Mouse (Mus musculus) limb, embryonic 12.5 days (tissue): ENCODE data around the gene Tmem51. TPM values are rescaled to one million over a fixed set of nuclear protein-coding genes. Genes with fewer than 3 reads are reported as not detected.

Experiments
- ATAC-seq: fragments of 200-750 bp; cut with Nextera tagmentation; 2 replicates; pipeline ENCODE4 v1.8.0; 2017; ENCODE audit warnings: low read depth, moderate TSS enrichment; ENCODE audit not compliant: insufficient number of reproducible peaks, insufficient read depth, low FRiP score, low TSS enrichment
- H3K27ac ChIP-seq: fragments of 300-500 bp; sonication (generic); 2 replicates; pipeline ENCODE4 v1.5.1; 2016; ENCODE audit warnings: mild to moderate bottlenecking, moderate library complexity
- H3K27me3 ChIP-seq: fragments of 300-500 bp; sonication (generic); 2 replicates; pipeline ENCODE4 v1.6.1; 2016; ENCODE audit warnings: mild to moderate bottlenecking, moderate library complexity
- H3K36me3 ChIP-seq: fragments of 300-500 bp; sonication (generic); 2 replicates; pipeline ENCODE4 v1.6.1; 2016; ENCODE audit warnings: mild to moderate bottlenecking, moderate library complexity
- H3K4me1 ChIP-seq: fragments of 300-500 bp; sonication (generic); replicated peaks from 2 replicates; pipeline ENCODE4 v1.6.1; 2016
- H3K4me2 ChIP-seq: fragments of 300-500 bp; sonication (generic); 2 replicates; pipeline ENCODE4 v1.6.1; 2016; ENCODE audit warnings: mild to moderate bottlenecking, moderate library complexity
- H3K4me3 ChIP-seq: fragments of 300-500 bp; sonication (generic); replicated peaks from 2 replicates; pipeline ENCODE4 v1.5.1; 2016; ENCODE audit warnings: mild to moderate bottlenecking
- H3K9ac ChIP-seq: fragments of 300-500 bp; sonication (generic); replicated peaks from 2 replicates; pipeline ENCODE4 v1.6.1; 2016; ENCODE audit warnings: mild to moderate bottlenecking, moderate library complexity
- H3K9me3 ChIP-seq: fragments of 300-500 bp; sonication (generic); 2 replicates; pipeline ENCODE4 v1.6.1; 2016; ENCODE audit warnings: mild to moderate bottlenecking, moderate library complexity
- whole genome bisulfite sequencing: fragments of 180-500 bp; shearing (Covaris S2); methylation state at CpG from one replicate; pipeline ENCODE4 v1.1.7; 2016; 5-methylcytosine and 5-hydroxymethylcytosine counted together
- polyA plus RNA-seq: library from polyadenylated mRNA; unstranded; fragments of >200 nt; fragmentation: Nextera tagmentation; extraction: Ambion mirVana; gene quantifications from 2 replicates; pipeline ENCODE4 v1.2.1, GENCODE M21; 2016

Tmem51 gene
- polyA plus RNA-seq, 1 experiment from 2014 or later = 17.1 TPM

GRCm38 (mm10) chr4:142047005-142047404, 37.1 kb downstream of the Tmem51 start:
- H3K4me3 ChIP-seq = no peak overlapping the region
- H3K27me3 ChIP-seq = peaks cover 3% of the 10 kb centered on the region; the same call in 1 of the 2 replicates
- no peak overlapping the region for H3K4me2 ChIP-seq
- no peak overlapping the region for H3K9ac ChIP-seq
- H3K36me3 ChIP-seq = no peaks in the 10 kb centered on the region
- peaks cover 39% of the 10 kb centered on the region for H3K4me1 ChIP-seq
- 91% methylated on average over 5 of the region's 5 CpGs for WGBS
- no peaks in the 10 kb centered on the region for H3K9me3 ChIP-seq
- ATAC-seq = no peak
- H3K27ac ChIP-seq = no peak overlapping the region

GRCm38 (mm10) chr4:142046496-142046895, 37.6 kb downstream of the Tmem51 start:
- WGBS = 85% methylated on average over 7 of the region's 7 CpGs
- Histone ChIP-seq H3K9me3 (no peaks in the 10 kb centered on the region), H3K4me1 (peaks cover 42% of the 10 kb centered on the region), H3K4me2 (no peak overlapping the region), H3K27me3 (peaks cover 3% of the 10 kb centered on the region; the same call in 1 of the 2 replicates), H3K9ac (no peak overlapping the region), H3K4me3 (no peak overlapping the region), H3K27ac (no peak overlapping the region), H3K36me3 (no peaks in the 10 kb centered on the region)
- no peak for ATAC-seq

- peak overlapping the region; percentile 7; the same call in 1 of the 2 replicates for H3K27ac ChIP-seq
- WGBS = 57% methylated on average over 14 of the region's 14 CpGs
- no peak overlapping the region for H3K4me2 ChIP-seq
- no peaks in the 10 kb centered on the region; the same call in 1 of the 2 replicates for H3K27me3 ChIP-seq
- no peak for ATAC-seq
- H3K9ac ChIP-seq = no peak overlapping the region
- peaks cover 42% of the 10 kb centered on the region for H3K4me1 ChIP-seq
- no peaks in the 10 kb centered on the region for H3K36me3 ChIP-seq
- H3K9me3 ChIP-seq = no peaks in the 10 kb centered on the region
- H3K4me3 ChIP-seq = no peak overlapping the region
Observed at GRCm38 (mm10) chr4:142045595-142046163, 38.4 kb downstream of the Tmem51 start.

DNA sequence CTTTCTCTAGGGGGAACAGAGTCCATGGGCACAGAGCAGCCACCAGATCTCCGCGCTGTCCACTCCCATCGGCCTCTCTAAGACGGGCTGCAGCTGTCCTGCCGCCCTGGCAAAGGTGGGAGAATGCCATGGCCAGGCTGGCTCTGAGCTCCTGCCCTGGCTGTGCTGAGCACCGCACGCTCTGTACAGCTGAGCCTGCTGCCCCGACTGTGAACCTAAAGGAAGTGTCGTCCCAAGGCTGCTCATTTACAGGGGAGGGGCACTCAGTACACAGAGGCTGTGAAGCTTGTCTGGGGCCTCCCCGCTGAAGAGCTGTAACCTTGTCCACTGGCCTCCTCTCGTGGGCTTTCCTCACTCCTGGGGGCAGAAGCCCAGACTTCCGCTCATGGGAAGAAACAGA, 39.7 kb downstream of the Tmem51 start:
- no peak overlapping the region for H3K9ac ChIP-seq
- H3K4me1 ChIP-seq = peaks cover 43% of the 10 kb centered on the region
- H3K4me3 ChIP-seq = no peak overlapping the region
- no peaks in the 10 kb centered on the region for H3K36me3 ChIP-seq
- no peaks in the 10 kb centered on the region; the same call in 1 of the 2 replicates for H3K27me3 ChIP-seq
- 0 out of 2 replicates have a peak, but pooled peaks have one; percentile 5 for ATAC-seq
- no peak overlapping the region for H3K4me2 ChIP-seq
- H3K9me3 ChIP-seq = no peaks in the 10 kb centered on the region
- 0 out of 2 replicates have a peak overlapping the region, but pooled peaks have one; percentile 29 for H3K27ac ChIP-seq
- WGBS = 61% methylated on average over 12 of the region's 12 CpGs

GRCm38 (mm10) chr4:142039662-142040353, 44.3 kb downstream of the Tmem51 start:
- no peak overlapping the region for H3K9ac ChIP-seq
- H3K9me3 ChIP-seq = no peaks in the 10 kb centered on the region
- H3K4me3 ChIP-seq = no peak overlapping the region
- H3K27ac ChIP-seq = no peak overlapping the region
- ATAC-seq = no peak
- 0 out of 2 replicates have a peak, but pooled peaks cover 7% of the 10 kb centered on the region for H3K36me3 ChIP-seq
- 95% methylated on average over 9 of the region's 9 CpGs for WGBS
- peaks cover 51% of the 10 kb centered on the region for H3K4me1 ChIP-seq
- H3K4me2 ChIP-seq = no peak overlapping the region
- no peaks in the 10 kb centered on the region; the same call in 1 of the 2 replicates for H3K27me3 ChIP-seq

DNA sequence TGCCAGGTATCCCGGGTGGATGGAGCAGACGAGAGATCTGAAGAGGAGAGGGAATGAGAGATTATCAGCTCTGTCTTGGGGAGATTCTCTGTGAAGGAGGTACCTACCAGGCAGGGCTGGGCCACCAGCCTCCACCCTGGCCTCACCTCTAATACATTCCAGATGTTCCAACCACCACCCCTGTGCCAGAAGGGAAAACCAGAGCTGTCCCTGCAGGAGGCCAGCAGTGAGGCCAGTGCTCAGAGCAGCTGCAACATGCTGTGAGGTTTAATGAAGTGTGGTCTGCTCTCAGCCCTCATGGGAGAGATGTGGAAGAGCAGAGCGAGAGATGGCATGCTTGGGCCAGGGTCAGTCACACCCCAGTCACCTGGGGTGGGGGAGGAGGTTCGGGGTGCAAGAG, 46.2 kb downstream of the Tmem51 start:
- Histone ChIP-seq H3K27ac (peak overlapping the region; percentile 70; the same call in 1 of the 2 replicates), H3K27me3 (no peaks in the 10 kb centered on the region), H3K4me3 (no peak overlapping the region), H3K9me3 (no peaks in the 10 kb centered on the region), H3K36me3 (0 out of 2 replicates have a peak, but pooled peaks cover 7% of the 10 kb centered on the region), H3K9ac (no peak overlapping the region), H3K4me1 (peaks cover 40% of the 10 kb centered on the region), H3K4me2 (peak overlapping the region; percentile 13; the same call in 1 of the 2 replicates)
- ATAC-seq = peak; percentile 56
- WGBS = 20% methylated on average over 4 of the region's 4 CpGs

- no peak for ATAC-seq
- H3K9me3 ChIP-seq = peaks cover 3% of the 10 kb centered on the region; the same call in 1 of the 2 replicates
- no peak overlapping the region for H3K4me3 ChIP-seq
- H3K4me1 ChIP-seq = no peaks in the 10 kb centered on the region
- WGBS = 81% methylated on average over 13 of the region's 13 CpGs
- H3K27ac ChIP-seq = no peak overlapping the region
- no peaks in the 10 kb centered on the region for H3K27me3 ChIP-seq
- H3K9ac ChIP-seq = no peak overlapping the region
- H3K4me2 ChIP-seq = no peak overlapping the region
- H3K36me3 ChIP-seq = peaks cover 14% of the 10 kb centered on the region
Observed at GRCm38 (mm10) chr4:142028533-142028932, 55.6 kb downstream of the Tmem51 start.

DNA sequence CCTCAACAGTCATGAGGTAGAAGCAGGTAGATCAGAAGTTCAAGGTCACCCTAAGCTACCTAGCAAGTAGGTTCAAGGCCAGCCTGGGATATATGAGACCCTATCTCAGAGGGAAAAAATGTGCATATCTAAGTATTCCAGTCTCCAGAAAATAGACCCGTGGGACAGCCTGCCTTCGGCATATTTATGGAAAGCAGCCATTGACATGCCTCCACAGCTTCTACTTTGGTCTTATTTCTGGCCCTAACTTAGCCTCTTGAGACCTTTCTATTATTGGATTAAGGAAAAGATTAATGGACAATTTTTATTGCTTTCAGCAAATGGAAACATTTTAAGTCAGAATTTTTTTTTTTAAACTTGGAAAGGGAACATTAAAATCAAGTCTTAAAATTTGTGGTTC, 57.1 kb downstream of the Tmem51 start:
- Histone ChIP-seq H3K4me3 (no peak overlapping the region), H3K36me3 (peaks cover 14% of the 10 kb centered on the region), H3K9me3 (no peaks in the 10 kb centered on the region), H3K27me3 (no peaks in the 10 kb centered on the region), H3K9ac (no peak overlapping the region), H3K27ac (no peak overlapping the region), H3K4me2 (no peak overlapping the region), H3K4me1 (no peaks in the 10 kb centered on the region)
- 81% methylated on average over 2 of the region's 2 CpGs for WGBS
- ATAC-seq = no peak

DNA sequence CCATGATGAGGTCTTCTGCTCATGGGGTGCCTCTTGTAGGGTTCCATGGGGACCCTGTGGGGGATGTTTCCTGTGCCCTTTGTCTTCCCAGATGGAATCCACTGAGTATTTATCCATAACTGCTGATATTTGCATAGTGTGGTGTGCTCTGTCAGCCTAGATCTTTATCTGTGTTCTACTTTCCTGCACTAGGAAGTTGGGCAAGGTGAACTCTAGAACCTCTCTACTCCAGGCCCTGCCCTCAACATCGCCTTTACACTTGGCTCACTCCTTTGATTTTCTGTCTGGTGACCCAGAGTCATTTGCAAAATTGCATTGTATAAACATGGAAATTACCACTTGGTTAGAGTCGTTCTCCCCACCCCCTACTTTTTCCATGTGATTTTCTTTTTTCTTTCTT, 59.6 kb downstream of the Tmem51 start:
- no peaks in the 10 kb centered on the region for H3K27me3 ChIP-seq
- H3K4me3 ChIP-seq = no peak overlapping the region
- no peak for ATAC-seq
- H3K36me3 ChIP-seq = no peaks in the 10 kb centered on the region
- WGBS = 88% methylated on average over 2 of the region's 2 CpGs
- 0 out of 2 replicates have a peak, but pooled peaks cover 3% of the 10 kb centered on the region for H3K4me1 ChIP-seq
- H3K9me3 ChIP-seq = no peaks in the 10 kb centered on the region
- H3K4me2 ChIP-seq = no peak overlapping the region
- H3K9ac ChIP-seq = no peak overlapping the region
- no peak overlapping the region for H3K27ac ChIP-seq

GRCm38 (mm10) chr4:142023166-142023565, 60.9 kb downstream of the Tmem51 start:
- H3K27ac ChIP-seq = no peak overlapping the region
- H3K9ac ChIP-seq = no peak overlapping the region
- H3K9me3 ChIP-seq = no peaks in the 10 kb centered on the region
- 76% methylated on average over 4 of the region's 4 CpGs for WGBS
- no peak overlapping the region for H3K4me3 ChIP-seq
- H3K27me3 ChIP-seq = no peaks in the 10 kb centered on the region
- H3K36me3 ChIP-seq = no peaks in the 10 kb centered on the region
- ATAC-seq = no peak
- 0 out of 2 replicates have a peak, but pooled peaks cover 3% of the 10 kb centered on the region for H3K4me1 ChIP-seq
- H3K4me2 ChIP-seq = no peak overlapping the region

DNA sequence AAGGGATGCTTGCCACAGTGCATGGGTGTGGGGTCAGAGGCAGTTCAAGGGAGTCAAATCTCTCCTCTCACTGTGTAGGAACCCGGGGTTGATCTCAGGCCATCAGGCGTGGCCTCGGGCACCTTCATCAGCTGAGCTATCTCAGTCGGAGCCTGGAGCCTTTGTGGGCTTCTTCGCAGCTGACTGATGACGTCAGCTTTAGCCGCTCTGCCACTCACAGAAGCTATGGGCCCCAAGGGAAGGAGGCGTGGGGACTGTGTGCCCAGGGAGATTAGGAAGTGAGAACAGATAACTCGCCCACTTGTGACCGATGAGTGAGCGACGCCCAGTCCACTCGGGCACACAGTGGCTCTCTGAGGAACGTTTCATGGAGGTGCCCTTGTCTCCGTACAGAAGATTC, 66.4 kb downstream of the Tmem51 start:
- ATAC-seq = no peak
- peaks cover 36% of the 10 kb centered on the region for H3K27me3 ChIP-seq
- no peak overlapping the region for H3K4me2 ChIP-seq
- WGBS = 61% methylated on average over 15 of the region's 15 CpGs
- no peak overlapping the region for H3K9ac ChIP-seq
- H3K27ac ChIP-seq = no peak overlapping the region
- H3K4me3 ChIP-seq = no peak overlapping the region
- no peaks in the 10 kb centered on the region for H3K36me3 ChIP-seq
- H3K4me1 ChIP-seq = peaks cover 34% of the 10 kb centered on the region
- H3K9me3 ChIP-seq = no peaks in the 10 kb centered on the region
